Mouse (Mus musculus): ENCODE data around the gene 4930572O03Rik. TPM values are rescaled to one million over a fixed set of nuclear protein-coding genes. Genes with fewer than 3 reads are reported as not detected.

4930572O03Rik gene
- not detected in 4 replicates for total RNA-seq (2023)

DNA sequence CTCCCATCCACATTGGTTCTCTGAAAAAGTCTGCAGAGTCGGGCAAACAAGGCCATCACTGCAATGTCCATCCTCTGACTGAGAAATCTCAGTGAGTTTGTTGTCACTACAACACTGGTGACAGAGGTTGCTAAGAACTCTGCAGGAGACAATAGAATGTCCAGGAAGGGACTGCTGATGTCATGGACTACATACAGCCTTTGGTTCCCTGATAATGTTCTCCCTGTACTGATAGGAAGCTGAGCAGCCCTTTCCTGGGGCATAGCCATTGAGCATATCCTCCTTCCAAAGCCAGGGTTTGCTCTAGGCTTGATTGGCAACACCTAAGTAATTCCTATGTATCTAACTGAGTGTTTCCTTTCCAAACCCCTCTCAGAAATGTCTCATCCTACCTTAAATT, at the start of gene 4930572O03Rik:
4930572O03Rik (minus strand) TSS at position 101 of the 400 bp plus-strand sequence.

DNA sequence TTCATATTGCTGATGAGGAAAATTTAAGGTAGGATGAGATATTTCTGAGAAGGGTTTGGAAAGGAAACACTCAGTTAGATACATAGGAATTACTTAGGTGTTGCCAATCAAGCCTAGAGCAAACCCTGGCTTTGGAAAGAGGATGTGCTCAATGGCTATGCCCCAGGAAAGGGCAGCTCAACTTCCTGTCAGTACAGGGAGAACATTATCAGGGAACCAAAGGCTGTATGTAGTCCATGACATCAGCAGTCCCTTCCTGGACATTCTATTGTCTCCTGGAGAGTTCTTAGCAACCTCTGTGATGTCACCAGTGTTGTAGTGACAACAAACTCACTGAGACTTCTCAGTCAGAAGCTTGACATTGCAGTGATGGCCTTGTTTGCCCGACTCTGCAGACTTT, 38.1 kb downstream of the 4930572O03Rik start, which contains the start of gene Speer4d:
Speer4d (plus strand) TSS at position 301 of the 400 bp plus-strand sequence.

Other genes starting within 250 kb of the 4930572O03Rik start
- not detected in 4 replicates for gene Gm21149, start 180.5 kb downstream of the 4930572O03Rik start, total RNA-seq (2023)
- gene Gm21190, start 127.8 kb downstream of the 4930572O03Rik start, total RNA-seq (2023), result not detected in 4 replicates
- not detected in 4 replicates for gene Gm21083, start 79.7 kb downstream of the 4930572O03Rik start, total RNA-seq (2023)
- gene Speer4d, start 38.0 kb downstream of the 4930572O03Rik start, total RNA-seq (2023), result not detected in 4 replicates
- not detected in 4 replicates for gene Speer4c, start 57.2 kb upstream of the 4930572O03Rik start, total RNA-seq (2023)

Measured in B cell, adult 62 days (primary cell).